Mouse (Mus musculus): Measurements from ENCODE around the gene Ampd3. TPM values are rescaled to one million over a fixed set of nuclear protein-coding genes. Genes with fewer than 3 reads are reported as not detected.

Ampd3 gene
- polyA plus RNA-seq (2015; fragmentation: Nextera tagmentation; extraction: Ambion mirVana) = 28.0 and 30.8 TPM in 2 replicates

- Histone ChIP-seq H3K9ac (peak within 1 kb of the TSS; percentile 75), H3K27ac (replicated peaks) (peak within 1 kb of the TSS; percentile 96), H3K27me3 (peaks cover 32% of the 10 kb centered on the region), H3K4me2 (peak within 1 kb of the TSS; percentile 98), H3K4me3 (replicated peaks) (peak within 1 kb of the TSS; percentile 70), H3K9me3 (replicated peaks) (no peaks in the 10 kb centered on the region), H3K4me1 (replicated peaks) (peaks cover 54% of the 10 kb centered on the region), H3K36me3 (replicated peaks) (no peaks in the 10 kb centered on the region)
- 33% methylated on average over 16 of the region's 16 CpGs for WGBS (ENCODE audit: insufficient replicate concordance)
- ATAC-seq (ENCODE audit: insufficient read depth) = no peak
Observed at GRCm38 (mm10) chr7:110768001-110768400, at the start of gene Ampd3. Gene Ampd3, plus strand, starts transcription at chr7:110768206.

- no peak overlapping the region for H3K9ac ChIP-seq
- no peak overlapping the region for H3K27ac ChIP-seq (replicated peaks)
- H3K36me3 ChIP-seq (replicated peaks) = no peaks in the 10 kb centered on the region
- 58% methylated on average over 6 of the region's 6 CpGs for WGBS (ENCODE audit: insufficient replicate concordance)
- H3K4me1 ChIP-seq (replicated peaks) = no peaks in the 10 kb centered on the region
- no peak for ATAC-seq (ENCODE audit: insufficient read depth)
- H3K4me3 ChIP-seq (replicated peaks) = no peak overlapping the region
- 0 out of 2 replicates have a peak, but pooled peaks cover 10% of the 10 kb centered on the region for H3K27me3 ChIP-seq
- H3K9me3 ChIP-seq (replicated peaks) = no peaks in the 10 kb centered on the region
- H3K4me2 ChIP-seq = no peak overlapping the region
Observed at GRCm38 (mm10) chr7:110718505-110718904, 49.5 kb upstream of the Ampd3 start.

GRCm38 (mm10) chr7:110719857-110720256 is 48.1 kb upstream of the Ampd3 start:
- Histone ChIP-seq H3K36me3 (replicated peaks) (no peaks in the 10 kb centered on the region), H3K9me3 (replicated peaks) (no peaks in the 10 kb centered on the region), H3K4me1 (replicated peaks) (no peaks in the 10 kb centered on the region), H3K27ac (replicated peaks) (no peak overlapping the region), H3K4me3 (replicated peaks) (no peak overlapping the region), H3K27me3 (0 out of 2 replicates have a peak, but pooled peaks cover 10% of the 10 kb centered on the region), H3K9ac (no peak overlapping the region), H3K4me2 (no peak overlapping the region)
- no peak for ATAC-seq (ENCODE audit: insufficient read depth)
- 60% methylated on average over 4 of the region's 4 CpGs for WGBS (ENCODE audit: insufficient replicate concordance)

GRCm38 (mm10) chr7:110722183-110722582 is 45.8 kb upstream of the Ampd3 start:
- Histone ChIP-seq H3K4me3 (replicated peaks) (no peak overlapping the region), H3K4me1 (replicated peaks) (no peaks in the 10 kb centered on the region), H3K36me3 (replicated peaks) (no peaks in the 10 kb centered on the region), H3K27ac (replicated peaks) (no peak overlapping the region), H3K27me3 (0 out of 2 replicates have a peak, but pooled peaks cover 10% of the 10 kb centered on the region), H3K9me3 (replicated peaks) (no peaks in the 10 kb centered on the region), H3K4me2 (no peak overlapping the region), H3K9ac (no peak overlapping the region)
- 57% methylated on average over 4 of the region's 4 CpGs for WGBS (ENCODE audit: insufficient replicate concordance)
- no peak for ATAC-seq (ENCODE audit: insufficient read depth)

GRCm38 (mm10) chr7:110727049-110727448 is 41.0 kb upstream of the Ampd3 start:
- no peak overlapping the region for H3K27ac ChIP-seq (replicated peaks)
- no peaks in the 10 kb centered on the region for H3K4me1 ChIP-seq (replicated peaks)
- no peak overlapping the region for H3K9ac ChIP-seq
- no peak for ATAC-seq (ENCODE audit: insufficient read depth)
- no peaks in the 10 kb centered on the region for H3K9me3 ChIP-seq (replicated peaks)
- no peaks in the 10 kb centered on the region for H3K36me3 ChIP-seq (replicated peaks)
- no peak overlapping the region for H3K4me3 ChIP-seq (replicated peaks)
- peaks cover 3% of the 10 kb centered on the region; the same call in 1 of the 2 replicates for H3K27me3 ChIP-seq
- 22% methylated on average over 2 of the region's 2 CpGs for WGBS (ENCODE audit: insufficient replicate concordance)
- H3K4me2 ChIP-seq = no peak overlapping the region

- no peak overlapping the region for H3K9ac ChIP-seq
- 37% methylated on average over 3 of the region's 3 CpGs for WGBS (ENCODE audit: insufficient replicate concordance)
- H3K27ac ChIP-seq (replicated peaks) = no peak overlapping the region
- H3K4me3 ChIP-seq (replicated peaks) = no peak overlapping the region
- no peak for ATAC-seq (ENCODE audit: insufficient read depth)
- no peaks in the 10 kb centered on the region for H3K9me3 ChIP-seq (replicated peaks)
- no peak overlapping the region for H3K4me2 ChIP-seq
- H3K27me3 ChIP-seq = no peaks in the 10 kb centered on the region; the same call in 1 of the 2 replicates
- no peaks in the 10 kb centered on the region for H3K4me1 ChIP-seq (replicated peaks)
- H3K36me3 ChIP-seq (replicated peaks) = no peaks in the 10 kb centered on the region
Observed at GRCm38 (mm10) chr7:110728876-110729275, 39.1 kb upstream of the Ampd3 start.

- Histone ChIP-seq H3K36me3 (replicated peaks) (no peaks in the 10 kb centered on the region), H3K27ac (replicated peaks) (no peak overlapping the region), H3K27me3 (no peaks in the 10 kb centered on the region; the same call in 1 of the 2 replicates), H3K9ac (no peak overlapping the region), H3K4me1 (replicated peaks) (no peaks in the 10 kb centered on the region), H3K4me2 (no peak overlapping the region), H3K9me3 (replicated peaks) (no peaks in the 10 kb centered on the region), H3K4me3 (replicated peaks) (no peak overlapping the region)
- no peak for ATAC-seq (ENCODE audit: insufficient read depth)
- 58% methylated on average over 6 of the region's 6 CpGs for WGBS (ENCODE audit: insufficient replicate concordance)
Observed at GRCm38 (mm10) chr7:110729295-110729694, 38.7 kb upstream of the Ampd3 start.

GRCm38 (mm10) chr7:110731091-110731967 is 36.7 kb upstream of the Ampd3 start:
- 73% methylated on average over 6 of the region's 6 CpGs for WGBS (ENCODE audit: insufficient replicate concordance)

GRCm38 (mm10) chr7:110732001-110732632 is 35.9 kb upstream of the Ampd3 start:
- Histone ChIP-seq H3K4me3 (replicated peaks) (no peak overlapping the region), H3K4me1 (replicated peaks) (no peaks in the 10 kb centered on the region), H3K9me3 (replicated peaks) (no peaks in the 10 kb centered on the region), H3K27me3 (no peaks in the 10 kb centered on the region; the same call in 1 of the 2 replicates), H3K9ac (no peak overlapping the region), H3K4me2 (no peak overlapping the region), H3K27ac (replicated peaks) (no peak overlapping the region), H3K36me3 (replicated peaks) (no peaks in the 10 kb centered on the region)
- WGBS (ENCODE audit: insufficient replicate concordance) = 64% methylated on average over 12 of the region's 12 CpGs
- no peak for ATAC-seq (ENCODE audit: insufficient read depth)

More at GRCm38 (mm10) chr7:110731091-110731967, 36.7 kb upstream of the Ampd3 start:
- Histone ChIP-seq H3K27ac (replicated peaks) (no peak overlapping the region), H3K36me3 (replicated peaks) (no peaks in the 10 kb centered on the region), H3K4me1 (replicated peaks) (no peaks in the 10 kb centered on the region), H3K27me3 (no peaks in the 10 kb centered on the region; the same call in 1 of the 2 replicates), H3K9me3 (replicated peaks) (no peaks in the 10 kb centered on the region), H3K4me3 (replicated peaks) (no peak overlapping the region), H3K9ac (no peak overlapping the region), H3K4me2 (no peak overlapping the region)
- no peak for ATAC-seq (ENCODE audit: insufficient read depth)

GRCm38 (mm10) chr7:110736914-110737313 is 31.1 kb upstream of the Ampd3 start:
- Histone ChIP-seq H3K27me3 (no peaks in the 10 kb centered on the region; the same call in none of the 2 replicates), H3K4me2 (no peak overlapping the region), H3K4me3 (replicated peaks) (no peak overlapping the region), H3K9me3 (replicated peaks) (no peaks in the 10 kb centered on the region), H3K36me3 (replicated peaks) (no peaks in the 10 kb centered on the region), H3K4me1 (replicated peaks) (no peaks in the 10 kb centered on the region), H3K27ac (replicated peaks) (no peak overlapping the region), H3K9ac (no peak overlapping the region)
- WGBS (ENCODE audit: insufficient replicate concordance) = 43% methylated on average over 2 of the region's 2 CpGs
- ATAC-seq (ENCODE audit: insufficient read depth) = no peak

- Histone ChIP-seq H3K4me2 (no peak overlapping the region), H3K27ac (replicated peaks) (no peak overlapping the region), H3K9ac (no peak overlapping the region), H3K4me1 (replicated peaks) (no peaks in the 10 kb centered on the region), H3K4me3 (replicated peaks) (no peak overlapping the region), H3K9me3 (replicated peaks) (no peaks in the 10 kb centered on the region), H3K27me3 (no peaks in the 10 kb centered on the region; the same call in none of the 2 replicates), H3K36me3 (replicated peaks) (no peaks in the 10 kb centered on the region)
- no peak for ATAC-seq (ENCODE audit: insufficient read depth)
- WGBS (ENCODE audit: insufficient replicate concordance) = 41% methylated on average over 5 of the region's 5 CpGs
Observed at GRCm38 (mm10) chr7:110739764-110740163, 28.2 kb upstream of the Ampd3 start.
